Mouse (Mus musculus) midbrain, embryonic 12.5 days (tissue): ENCODE data around the gene Wscd2. TPM values are rescaled to one million over a fixed set of nuclear protein-coding genes. Genes with fewer than 3 reads are reported as not detected.
A peak's percentile ranks its signal among the peaks of the same experiment; 100 is the strongest.

Source experiments
- ATAC-seq: fragments of 200-750 bp; cut with Nextera tagmentation; 2 replicates; pipeline ENCODE4 v1.8.0; 2017; ENCODE audit warnings: low read depth, moderate TSS enrichment, moderate library complexity; ENCODE audit not compliant: low FRiP score
- H3K27ac ChIP-seq: fragments of 300-500 bp; sonication (generic); replicated peaks from 2 replicates; pipeline ENCODE4 v1.5.1; 2016; ENCODE audit warnings: mild to moderate bottlenecking
- H3K27me3 ChIP-seq: fragments of 300-500 bp; sonication (generic); 2 replicates; pipeline ENCODE4 v1.6.1; 2016; ENCODE audit warnings: mild to moderate bottlenecking
- H3K36me3 ChIP-seq: fragments of 300-500 bp; sonication (generic); 2 replicates; pipeline ENCODE4 v1.6.1; 2016
- H3K4me1 ChIP-seq: fragments of 300-500 bp; sonication (generic); 2 replicates; pipeline ENCODE4 v1.6.1; 2016
- H3K4me2 ChIP-seq: fragments of 300-500 bp; sonication (generic); replicated peaks from 2 replicates; pipeline ENCODE4 v1.6.1; 2016; ENCODE audit warnings: mild to moderate bottlenecking, moderate library complexity
- H3K4me3 ChIP-seq: fragments of 300-500 bp; sonication (generic); 2 replicates; pipeline ENCODE4 v1.5.1; 2016; ENCODE audit warnings: mild to moderate bottlenecking
- H3K9ac ChIP-seq: fragments of 300-500 bp; sonication (generic); replicated peaks from 2 replicates; pipeline ENCODE4 v1.6.1; 2016; ENCODE audit warnings: mild to moderate bottlenecking, moderate library complexity
- H3K9me3 ChIP-seq: fragments of 300-500 bp; sonication (generic); 2 replicates; pipeline ENCODE4 v1.6.1; 2016; ENCODE audit warnings: mild to moderate bottlenecking
- WGBS: fragments of 180-500 bp; shearing (Covaris S2); methylation state at CpG from one replicate; pipeline ENCODE4 v1.1.7; 2016; 5-methylcytosine and 5-hydroxymethylcytosine counted together
- polyA plus RNA-seq: library from polyadenylated mRNA; unstranded; fragments of >200 nt; fragmentation: Nextera tagmentation; extraction: Ambion mirVana; gene quantifications from 2 replicates; pipeline ENCODE4 v1.2.1, GENCODE M21; 2016

Gene Wscd2
- polyA plus RNA-seq, 1 experiment from 2014 or later: 14.2 TPM

DNA sequence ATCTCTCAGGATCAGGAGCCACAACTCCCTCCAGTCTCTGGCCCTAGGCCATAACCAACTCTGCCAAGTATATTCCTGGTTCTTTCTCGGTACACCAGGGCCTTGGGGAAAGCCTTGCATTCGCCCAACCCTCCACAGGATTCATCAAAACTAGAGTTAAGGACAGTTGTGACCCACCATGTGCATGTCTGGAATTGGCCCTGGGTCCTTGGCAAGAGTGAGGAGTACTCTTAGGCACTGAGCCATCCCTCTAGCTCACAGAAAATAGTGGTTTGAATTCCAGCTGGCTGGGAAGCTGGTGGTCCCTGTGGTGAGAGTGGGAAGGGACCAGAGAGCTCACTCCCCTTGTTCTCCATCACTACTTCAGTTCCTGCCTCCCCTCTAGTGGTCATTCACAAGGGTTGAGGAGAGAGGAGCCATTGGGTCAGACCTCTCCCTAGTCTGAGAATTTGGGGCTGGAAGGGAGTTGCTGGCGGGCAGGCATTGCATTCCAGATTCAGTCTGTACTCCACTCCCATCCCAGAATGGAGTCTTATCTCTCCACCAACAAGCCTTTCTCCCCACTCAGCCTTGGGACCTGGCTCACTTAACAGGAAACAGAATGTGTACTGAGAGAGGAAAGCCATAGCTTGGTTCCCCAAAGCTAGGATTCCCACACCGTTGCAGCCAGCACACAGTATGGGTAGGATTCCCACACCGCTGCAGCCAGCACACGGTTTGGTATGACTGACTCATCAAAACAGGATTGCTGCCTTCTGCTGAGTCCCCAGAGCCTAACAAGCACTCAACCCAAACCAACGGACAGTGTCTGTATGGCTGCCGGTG lies 117.0 kb downstream of the Wscd2 start:
- peaks cover 9% of the 10 kb centered on the region; the same call in 1 of the 2 replicates for H3K4me1 ChIP-seq
- WGBS: 81% methylated on average over 8 of the region's 8 CpGs
- no peaks in the 10 kb centered on the region for H3K9me3 ChIP-seq
- H3K27me3 ChIP-seq: no peaks in the 10 kb centered on the region
- ATAC-seq: no peak
- no peak overlapping the region for H3K27ac ChIP-seq
- H3K36me3 ChIP-seq: no peaks in the 10 kb centered on the region
- no peak overlapping the region for H3K4me2 ChIP-seq
- no peak overlapping the region for H3K9ac ChIP-seq
- H3K4me3 ChIP-seq: no peak overlapping the region

DNA sequence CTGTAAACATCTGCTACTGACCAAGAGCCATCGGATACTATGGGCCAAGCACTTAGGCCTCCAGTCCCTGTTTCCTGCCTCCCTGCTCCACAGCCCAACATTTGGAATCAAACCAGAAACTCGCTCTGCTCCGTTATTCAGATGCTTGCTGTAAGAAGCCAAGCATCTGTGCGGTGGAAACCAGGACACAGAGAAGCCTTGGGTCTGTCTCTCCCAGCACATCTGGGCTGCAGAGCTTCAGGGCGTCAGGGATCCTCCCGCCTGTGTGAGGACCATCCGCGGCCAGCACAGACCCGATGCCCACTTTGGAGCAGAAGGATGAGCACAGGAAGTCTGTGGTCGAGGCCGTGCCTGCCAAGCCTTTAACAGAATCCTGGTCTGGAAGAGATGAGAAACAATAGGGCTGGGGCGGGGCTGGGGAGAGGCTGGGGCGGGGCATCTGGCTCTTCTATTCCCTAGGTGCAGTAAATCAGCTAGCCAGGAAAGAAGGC lies 117.9 kb downstream of the Wscd2 start:
- Histone ChIP-seq H3K9ac (no peak overlapping the region; the same call in 1 of the 2 replicates), H3K4me1 (peaks cover 9% of the 10 kb centered on the region; the same call in 1 of the 2 replicates), H3K9me3 (no peaks in the 10 kb centered on the region), H3K36me3 (no peaks in the 10 kb centered on the region), H3K27ac (no peak overlapping the region), H3K4me3 (no peak overlapping the region), H3K4me2 (no peak overlapping the region), H3K27me3 (no peaks in the 10 kb centered on the region)
- no peak for ATAC-seq
- WGBS: 33% methylated on average over 13 of the region's 13 CpGs

DNA sequence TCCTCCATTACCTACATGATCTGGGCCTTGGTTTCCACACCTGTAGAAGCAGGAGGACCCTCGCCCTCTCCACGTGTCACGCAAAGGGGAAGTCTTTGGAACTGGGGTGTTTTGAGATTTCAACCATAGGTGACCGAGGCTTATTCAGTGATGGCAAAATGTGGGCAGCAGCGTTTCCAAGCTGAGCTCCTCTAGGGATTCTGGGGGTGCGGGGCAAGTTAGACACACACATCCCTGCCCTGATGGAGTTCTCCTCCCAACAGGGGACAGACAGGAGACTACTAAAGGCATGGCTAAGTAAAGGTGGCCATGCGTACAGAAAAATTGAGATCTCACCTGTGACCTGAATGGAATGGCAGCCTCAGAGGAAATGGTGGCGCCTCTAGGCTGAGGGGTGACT lies 118.4 kb downstream of the Wscd2 start:
- no peak overlapping the region for H3K4me3 ChIP-seq
- no peak overlapping the region for H3K9ac ChIP-seq
- no peaks in the 10 kb centered on the region for H3K27me3 ChIP-seq
- H3K27ac ChIP-seq: no peak overlapping the region
- no peak for ATAC-seq
- 87% methylated on average over 8 of the region's 8 CpGs for WGBS
- H3K9me3 ChIP-seq: no peaks in the 10 kb centered on the region
- no peaks in the 10 kb centered on the region for H3K36me3 ChIP-seq
- peaks cover 9% of the 10 kb centered on the region; the same call in 1 of the 2 replicates for H3K4me1 ChIP-seq
- no peak overlapping the region for H3K4me2 ChIP-seq

DNA sequence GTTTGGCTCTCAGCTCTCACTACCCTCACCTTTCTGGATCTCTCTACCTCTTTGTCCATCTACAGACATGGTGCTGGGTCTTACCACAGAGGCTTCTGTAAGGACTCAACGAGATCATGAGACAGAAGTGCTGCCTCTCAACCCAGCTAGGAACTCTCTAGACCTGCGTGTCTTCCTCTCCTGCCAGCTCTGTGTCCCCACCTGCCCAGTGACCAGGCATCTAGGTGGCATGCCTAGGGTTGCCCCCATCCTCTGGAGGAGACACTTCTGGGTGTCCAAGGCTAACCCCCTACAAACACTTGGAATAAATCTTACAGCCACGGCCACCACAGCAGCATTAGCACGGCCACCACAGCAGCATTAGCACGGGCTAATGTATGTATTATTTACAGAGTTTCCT lies 119.8 kb downstream of the Wscd2 start:
- Histone ChIP-seq H3K4me1 (peaks cover 9% of the 10 kb centered on the region; the same call in 1 of the 2 replicates), H3K4me2 (no peak overlapping the region)
- 60% methylated on average over 5 of the region's 5 CpGs for WGBS

DNA sequence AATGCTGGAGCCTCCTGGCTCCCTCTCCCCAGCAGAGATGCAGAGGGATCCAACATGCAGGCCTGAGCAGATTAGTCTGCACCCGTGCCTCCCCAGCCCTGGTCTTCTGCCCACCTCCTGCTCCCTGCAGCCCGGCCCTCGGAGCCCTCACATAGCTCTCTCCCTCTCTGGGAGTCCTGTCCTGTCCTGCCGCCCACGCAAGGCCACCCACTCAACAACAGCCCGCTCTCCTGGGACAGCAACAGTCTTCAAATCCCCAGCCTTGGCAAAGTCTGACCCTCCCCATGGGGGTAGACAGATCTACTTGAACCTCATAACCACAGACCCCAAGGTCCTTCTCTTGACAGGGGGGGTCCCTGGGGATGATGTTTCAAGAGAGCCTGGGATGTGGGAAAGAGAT lies 120.4 kb downstream of the Wscd2 start:
- no peaks in the 10 kb centered on the region for H3K27me3 ChIP-seq
- H3K9me3 ChIP-seq: no peaks in the 10 kb centered on the region
- H3K36me3 ChIP-seq: no peaks in the 10 kb centered on the region
- no peak for ATAC-seq
- no peak overlapping the region for H3K4me3 ChIP-seq
- peak overlapping the region; percentile 15; the same call in 1 of the 2 replicates for H3K27ac ChIP-seq
- H3K4me1 ChIP-seq: peaks cover 9% of the 10 kb centered on the region; the same call in 1 of the 2 replicates
- WGBS: 63% methylated on average over 6 of the region's 6 CpGs
- no peak overlapping the region for H3K4me2 ChIP-seq
- H3K9ac ChIP-seq: 0 out of 2 replicates have a peak overlapping the region, but pooled peaks have one; percentile 11

More for the DNA sequence above, 119.8 kb downstream of the Wscd2 start:
- Histone ChIP-seq H3K36me3 (no peaks in the 10 kb centered on the region), H3K27me3 (no peaks in the 10 kb centered on the region), H3K9ac (0 out of 2 replicates have a peak overlapping the region, but pooled peaks have one; percentile 11), H3K9me3 (no peaks in the 10 kb centered on the region), H3K4me3 (no peak overlapping the region), H3K27ac (0 out of 2 replicates have a peak overlapping the region, but pooled peaks have one; percentile 15)
- ATAC-seq: no peak

DNA sequence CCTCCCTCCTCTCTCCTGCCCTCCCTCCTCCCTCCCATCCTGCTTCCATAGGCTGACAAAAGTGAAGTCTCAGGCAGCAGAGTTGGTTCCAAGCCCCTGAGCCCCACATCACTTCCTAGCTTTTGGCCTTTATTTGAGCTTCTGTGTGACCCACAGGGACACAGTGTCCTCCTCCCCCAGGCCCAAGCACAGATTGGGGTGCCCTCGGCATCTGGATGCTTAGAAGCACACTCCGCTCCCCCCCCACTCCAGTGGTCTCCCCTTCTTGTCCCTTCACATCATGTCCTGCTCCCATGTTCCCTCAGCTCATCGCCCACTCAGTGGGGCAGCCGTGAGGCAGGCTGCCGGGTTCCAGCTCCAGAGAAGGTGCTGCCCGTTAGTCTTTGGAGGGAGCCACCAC lies 121.0 kb downstream of the Wscd2 start:
- ATAC-seq: no peak
- no peak overlapping the region for H3K27ac ChIP-seq
- 83% methylated on average over 6 of the region's 6 CpGs for WGBS

DNA sequence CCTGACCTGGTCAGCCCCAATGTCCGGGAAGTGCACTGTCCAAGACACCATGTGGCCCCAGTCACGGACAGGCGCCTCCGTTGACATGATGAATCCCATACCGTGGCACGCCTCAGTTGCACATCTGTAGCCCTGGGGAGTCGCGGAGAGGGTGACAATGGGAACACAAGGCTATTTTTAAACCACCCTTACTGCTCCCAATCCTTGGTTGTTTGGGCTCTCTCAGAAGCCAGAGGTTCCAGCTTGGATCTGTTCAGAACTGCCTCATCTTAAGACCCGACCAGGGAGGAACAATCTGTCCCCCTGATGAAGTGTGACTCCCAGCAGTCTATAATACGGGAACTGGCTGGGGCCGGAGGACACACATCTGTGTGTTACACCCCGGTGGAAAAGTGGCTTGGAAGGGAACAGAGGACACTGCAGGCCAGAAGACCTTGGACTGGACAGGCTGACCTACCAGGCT lies 121.7 kb downstream of the Wscd2 start:
- WGBS: 81% methylated on average over 12 of the region's 12 CpGs
- ATAC-seq: no peak
- no peak overlapping the region for H3K27ac ChIP-seq
- H3K27me3 ChIP-seq: no peaks in the 10 kb centered on the region
- no peaks in the 10 kb centered on the region for H3K9me3 ChIP-seq
- H3K4me3 ChIP-seq: no peak overlapping the region
- no peak overlapping the region for H3K4me2 ChIP-seq
- H3K36me3 ChIP-seq: no peaks in the 10 kb centered on the region
- H3K9ac ChIP-seq: no peak overlapping the region
- peaks cover 9% of the 10 kb centered on the region; the same call in 1 of the 2 replicates for H3K4me1 ChIP-seq

More for the DNA sequence above, 121.0 kb downstream of the Wscd2 start:
- Histone ChIP-seq H3K36me3 (no peaks in the 10 kb centered on the region), H3K4me2 (no peak overlapping the region), H3K27me3 (no peaks in the 10 kb centered on the region), H3K9me3 (no peaks in the 10 kb centered on the region), H3K4me1 (peaks cover 9% of the 10 kb centered on the region; the same call in 1 of the 2 replicates), H3K4me3 (no peak overlapping the region), H3K9ac (no peak overlapping the region)

DNA sequence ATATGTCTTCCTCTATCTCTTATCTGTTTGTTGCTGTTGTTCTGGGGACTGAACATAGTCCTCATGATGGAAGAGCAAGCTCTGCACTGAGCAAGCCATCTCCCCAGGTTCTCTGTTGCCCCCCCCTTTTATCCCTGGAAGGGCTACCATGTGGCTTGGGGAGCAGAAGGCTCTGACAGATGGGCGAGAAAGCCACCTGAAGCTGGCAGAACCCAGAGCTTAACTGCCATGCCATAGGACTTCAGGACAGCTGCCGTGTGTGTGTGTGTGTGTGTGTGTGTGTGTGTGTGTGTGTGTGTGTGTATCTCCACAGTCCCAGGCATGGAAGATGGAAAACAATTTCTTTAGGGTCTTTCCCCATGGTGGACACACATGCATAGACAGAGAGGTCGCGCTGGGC lies 128.6 kb downstream of the Wscd2 start:
- 95% methylated on average over 4 of the region's 4 CpGs for WGBS
- H3K4me3 ChIP-seq: no peak overlapping the region
- H3K4me1 ChIP-seq: peaks cover 6% of the 10 kb centered on the region
- H3K36me3 ChIP-seq: no peaks in the 10 kb centered on the region
- no peaks in the 10 kb centered on the region for H3K27me3 ChIP-seq
- no peak overlapping the region for H3K4me2 ChIP-seq
- H3K9ac ChIP-seq: no peak overlapping the region
- no peak for ATAC-seq
- H3K27ac ChIP-seq: no peak overlapping the region
- no peaks in the 10 kb centered on the region for H3K9me3 ChIP-seq

DNA sequence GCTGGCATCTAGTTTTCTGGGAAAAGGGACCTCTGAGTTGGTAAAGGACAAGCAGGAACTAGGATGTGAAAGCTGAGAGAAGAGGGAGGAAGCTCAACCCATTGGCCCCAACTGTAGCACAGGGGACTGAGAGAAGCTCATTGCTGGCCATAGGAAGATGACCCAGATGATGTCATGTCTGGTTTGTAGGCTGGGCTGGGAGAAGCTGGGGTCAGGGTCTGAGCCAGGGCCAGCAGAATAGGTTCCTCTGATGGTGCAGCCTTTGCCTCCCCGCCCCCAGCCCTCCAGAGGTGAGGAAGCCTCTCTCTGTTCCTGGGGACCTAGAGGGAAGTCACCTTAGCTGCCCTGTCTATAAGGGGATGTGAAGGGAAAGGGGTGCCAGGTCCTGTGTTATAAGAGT lies 129.0 kb downstream of the Wscd2 start:
- H3K4me2 ChIP-seq: no peak overlapping the region
- no peaks in the 10 kb centered on the region for H3K36me3 ChIP-seq
- no peak overlapping the region for H3K9ac ChIP-seq
- H3K27me3 ChIP-seq: no peaks in the 10 kb centered on the region
- no peak for ATAC-seq
- peaks cover 6% of the 10 kb centered on the region for H3K4me1 ChIP-seq
- H3K4me3 ChIP-seq: no peak overlapping the region
- no peaks in the 10 kb centered on the region for H3K9me3 ChIP-seq
- no peak overlapping the region for H3K27ac ChIP-seq
- WGBS: 75% methylated on average over 1 of the region's 1 CpGs

DNA sequence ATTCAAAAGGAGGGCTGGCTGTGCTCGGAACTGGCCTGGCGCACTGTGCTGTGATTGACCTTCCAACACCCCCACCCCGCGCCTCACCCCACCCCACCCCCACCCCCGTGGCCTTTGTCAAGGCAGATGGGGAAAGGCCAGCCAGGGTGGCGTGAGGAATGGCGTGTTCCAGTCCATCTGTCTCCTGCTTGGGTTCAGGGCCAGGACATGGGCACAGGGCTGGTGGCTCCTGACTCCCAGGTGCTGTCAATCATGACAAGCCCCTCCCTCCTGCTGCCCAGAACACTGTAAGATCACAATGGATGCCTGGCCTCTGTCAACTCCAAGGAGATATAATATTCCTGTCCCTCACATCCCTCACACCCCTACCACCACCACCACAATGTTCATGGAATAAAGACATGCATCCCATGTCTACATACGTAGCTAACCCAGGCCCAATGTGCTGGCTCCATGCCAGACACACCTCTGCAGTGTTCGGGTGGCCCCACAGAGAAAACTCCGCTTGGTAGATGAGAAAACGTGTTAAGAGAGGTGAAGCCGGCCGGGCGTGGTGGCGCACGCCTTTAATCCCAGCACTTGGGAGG lies 130.1 kb downstream of the Wscd2 start:
- Histone ChIP-seq H3K4me3 (no peak overlapping the region), H3K27ac (no peak overlapping the region), H3K27me3 (no peaks in the 10 kb centered on the region), H3K9ac (no peak overlapping the region), H3K4me1 (peaks cover 6% of the 10 kb centered on the region), H3K4me2 (no peak overlapping the region), H3K9me3 (no peaks in the 10 kb centered on the region), H3K36me3 (no peaks in the 10 kb centered on the region)
- 79% methylated on average over 16 of the region's 16 CpGs for WGBS
- ATAC-seq: no peak

DNA sequence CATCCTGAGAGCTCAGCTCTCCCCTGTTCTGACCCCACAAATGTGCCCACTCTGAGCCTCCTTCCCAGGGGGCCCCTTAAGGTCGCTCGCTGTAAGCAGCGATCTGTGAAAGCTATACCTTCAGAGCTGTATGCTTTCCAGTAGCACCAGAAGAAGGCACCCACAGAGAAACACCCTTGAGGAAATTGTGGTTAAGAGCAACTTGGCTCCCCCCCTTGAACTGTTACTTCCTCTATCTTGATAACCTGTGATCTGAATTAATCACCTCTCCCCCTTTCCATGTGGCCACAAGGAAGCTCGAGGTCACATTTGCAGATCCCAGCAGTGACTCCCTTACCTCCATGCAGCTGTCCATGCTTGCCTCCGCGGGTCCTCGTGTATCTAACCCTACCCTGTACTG lies 130.9 kb downstream of the Wscd2 start:
- Histone ChIP-seq H3K27ac (no peak overlapping the region), H3K9me3 (no peaks in the 10 kb centered on the region), H3K9ac (no peak overlapping the region), H3K4me1 (peaks cover 6% of the 10 kb centered on the region), H3K36me3 (no peaks in the 10 kb centered on the region), H3K27me3 (0 out of 2 replicates have a peak, but pooled peaks cover 5% of the 10 kb centered on the region), H3K4me2 (no peak overlapping the region), H3K4me3 (no peak overlapping the region)
- ATAC-seq: no peak
- 84% methylated on average over 7 of the region's 7 CpGs for WGBS

DNA sequence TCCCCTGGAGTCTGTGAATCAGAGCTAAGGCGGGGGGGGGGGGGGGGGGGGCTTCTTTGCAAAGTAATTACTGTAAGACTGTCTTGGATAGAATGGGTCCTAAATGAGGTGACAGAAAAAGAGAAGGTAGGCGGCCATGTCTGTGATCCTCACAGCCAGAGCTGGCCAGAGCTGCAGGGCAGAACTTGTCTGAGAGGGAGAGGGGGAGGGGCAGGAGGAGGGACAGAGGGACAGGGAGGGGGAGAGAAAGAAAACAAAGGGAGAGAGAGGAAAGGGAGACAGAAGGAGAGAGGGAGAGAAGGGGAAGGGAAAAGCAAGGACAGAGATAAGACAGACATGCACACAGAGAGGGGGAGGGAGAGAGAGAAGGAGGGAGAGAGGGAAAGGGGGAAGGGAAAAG lies 132.9 kb downstream of the Wscd2 start:
- no peak overlapping the region for H3K9ac ChIP-seq
- no peaks in the 10 kb centered on the region for H3K36me3 ChIP-seq
- no peak overlapping the region for H3K4me3 ChIP-seq
- H3K27me3 ChIP-seq: 0 out of 2 replicates have a peak, but pooled peaks cover 5% of the 10 kb centered on the region
- H3K9me3 ChIP-seq: no peaks in the 10 kb centered on the region
- ATAC-seq: no peak
- H3K4me2 ChIP-seq: no peak overlapping the region
- WGBS: 20% methylated on average over 2 of the region's 2 CpGs
- peaks cover 6% of the 10 kb centered on the region for H3K4me1 ChIP-seq
- H3K27ac ChIP-seq: no peak overlapping the region
